Mouse (Mus musculus): ENCODE measurements around the gene 4930432K21Rik. TPM values are rescaled to one million over a fixed set of nuclear protein-coding genes. Genes with fewer than 3 reads are reported as not detected.

The 4930432K21Rik gene
- polyA plus RNA-seq, 1 experiment from 2014 or later, result 1.2 TPM

DNA sequence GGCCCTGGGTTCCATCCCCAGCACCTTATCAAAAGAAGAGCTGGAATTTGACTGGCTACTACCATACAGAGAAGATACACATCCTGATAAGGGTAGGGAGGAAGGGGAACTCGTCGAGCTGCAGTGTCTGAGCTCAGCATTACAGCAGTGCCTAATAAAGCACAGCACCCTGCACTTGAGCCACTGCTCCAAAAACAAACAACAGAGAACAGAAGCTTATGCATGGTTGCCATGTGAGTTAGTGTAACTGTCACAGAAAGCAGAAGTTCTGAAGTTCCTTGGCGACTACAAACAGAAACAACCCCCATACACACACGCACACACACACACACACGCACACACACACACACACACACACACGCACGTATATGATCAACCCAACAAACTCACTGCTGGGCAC, 72.3 kb downstream of the 4930432K21Rik start:
- H3K27me3 ChIP-seq (ENCODE audit: control insufficient read depth, insufficient read depth, low read length), result no peaks in the 10 kb centered on the region
- ATAC-seq (replicated peaks; ENCODE audit: extremely low read depth, insufficient read depth, low FRiP score), result no peak
- H3K4me2 ChIP-seq (ENCODE audit: low read depth, low read length), result no peak overlapping the region
- no peak overlapping the region for H3K9ac ChIP-seq (ENCODE audit: low read length)
- no peaks in the 10 kb centered on the region for H3K9me3 ChIP-seq (replicated peaks; ENCODE audit: control insufficient read depth, low read length)
- no peak overlapping the region for H3K27ac ChIP-seq (ENCODE audit: low read length)
- H3K36me3 ChIP-seq (ENCODE audit: control insufficient read depth, insufficient read depth), result peaks cover 35% of the 10 kb centered on the region
- 70% methylated on average over 7 of the region's 7 CpGs for WGBS
- H3K4me1 ChIP-seq (ENCODE audit: control insufficient read depth, insufficient read depth, low read length), result no peaks in the 10 kb centered on the region
- no peak overlapping the region for H3K4me3 ChIP-seq (ENCODE audit: low read length)

MicroRNAs encoded within 50 kb of the gene (microRNA counts, 519-probe panel; counts per million panel counts)
- microRNA mmu-miR-181c (2,566 counts per million, percentile 62 among the panel's probes with 10 or more counts), microRNA mmu-miR-23a (3,845 counts per million, percentile 92 among the panel's probes with 10 or more counts), microRNA mmu-miR-27a (3,845 counts per million, percentile 92 among the panel's probes with 10 or more counts)

Small RNA genes within 50 kb of the gene (microRNA-seq; reads per million reads assigned to microRNA genes)
- gene Gm25110 (not detected), gene Mir181c (3,432 reads per million, percentile 90 among the genes with 10 or more reads in this experiment), gene Mir181d (2,070 reads per million, percentile 84 among the genes with 10 or more reads in this experiment), gene Mir23a (28,011 reads per million, percentile 98 among the genes with 10 or more reads in this experiment), gene Mir24-2 (not detected), gene Mir27a (362 reads per million, percentile 70 among the genes with 10 or more reads in this experiment), gene Mir3074-2 (not detected)

Other genes starting within 250 kb of the 4930432K21Rik start
- 8.3 and 8.7 TPM in 2 replicates for gene Adgrl1, start 247.9 kb upstream of the 4930432K21Rik start, polyA plus RNA-seq (2015; fragmentation: Nextera tagmentation; extraction: Ambion mirVana)
- gene Gm10644, start 192.8 kb upstream of the 4930432K21Rik start, polyA plus RNA-seq (2015; fragmentation: Nextera tagmentation; extraction: Ambion mirVana), result 1.0 and 1.2 TPM in 2 replicates
- 65.2 and 69.1 TPM in 2 replicates for gene Asf1b, start 192.5 kb upstream of the 4930432K21Rik start, polyA plus RNA-seq (2015; fragmentation: Nextera tagmentation; extraction: Ambion mirVana)
- 258 and 282 TPM in 2 replicates for gene Prkaca, start 175.0 kb upstream of the 4930432K21Rik start, polyA plus RNA-seq (2015; fragmentation: Nextera tagmentation; extraction: Ambion mirVana)
- gene Samd1, start 150.4 kb upstream of the 4930432K21Rik start, polyA plus RNA-seq (2015; fragmentation: Nextera tagmentation; extraction: Ambion mirVana), result 5.4 and 6.0 TPM in 2 replicates
- 0.89 and 1.1 TPM in 2 replicates for gene 1700067K01Rik, start 146.5 kb upstream of the 4930432K21Rik start, polyA plus RNA-seq (2015; fragmentation: Nextera tagmentation; extraction: Ambion mirVana)
- gene 2210011C24Rik, start 135.9 kb upstream of the 4930432K21Rik start, polyA plus RNA-seq (2015; fragmentation: Nextera tagmentation; extraction: Ambion mirVana), result 0.21 and 0.49 TPM in 2 replicates
- gene Palm3, start 126.6 kb upstream of the 4930432K21Rik start, polyA plus RNA-seq (2015; fragmentation: Nextera tagmentation; extraction: Ambion mirVana), result 1.5 and 2.7 TPM in 2 replicates
- 6.0 and 6.5 TPM in 2 replicates for gene Il27ra, start 105.4 kb upstream of the 4930432K21Rik start, polyA plus RNA-seq (2015; fragmentation: Nextera tagmentation; extraction: Ambion mirVana)
- gene Rln3, start 103.0 kb upstream of the 4930432K21Rik start, polyA plus RNA-seq (2015; fragmentation: Nextera tagmentation; extraction: Ambion mirVana), result 0.24 TPM in 1 of 2 replicates, not detected in the other
- gene Gm10643, start 82.9 kb upstream of the 4930432K21Rik start, polyA plus RNA-seq (2015; fragmentation: Nextera tagmentation; extraction: Ambion mirVana), result 0.95 and 1.2 TPM in 2 replicates
- 5.9 and 6.4 TPM in 2 replicates for gene Rfx1, start 81.2 kb upstream of the 4930432K21Rik start, polyA plus RNA-seq (2015; fragmentation: Nextera tagmentation; extraction: Ambion mirVana)
- gene Dcaf15, start 43.3 kb upstream of the 4930432K21Rik start, polyA plus RNA-seq (2015; fragmentation: Nextera tagmentation; extraction: Ambion mirVana), result 5.4 and 6.0 TPM in 2 replicates
- gene Podnl1, start 22.0 kb upstream of the 4930432K21Rik start, polyA plus RNA-seq (2015; fragmentation: Nextera tagmentation; extraction: Ambion mirVana), result 0.17 and 0.37 TPM in 2 replicates
- gene Cc2d1a, start 89 bp upstream of the 4930432K21Rik start, polyA plus RNA-seq (2015; fragmentation: Nextera tagmentation; extraction: Ambion mirVana), result 14.8 and 15.4 TPM in 2 replicates
- gene Nanos3, start 37.2 kb downstream of the 4930432K21Rik start, polyA plus RNA-seq (2015; fragmentation: Nextera tagmentation; extraction: Ambion mirVana), result 1.5 and 1.6 TPM in 2 replicates
- gene Zswim4, start 89.0 kb downstream of the 4930432K21Rik start, polyA plus RNA-seq (2015; fragmentation: Nextera tagmentation; extraction: Ambion mirVana), result 8.4 and 9.9 TPM in 2 replicates
- 297 and 311 TPM in 2 replicates for gene D8Ertd738e, start 101.7 kb downstream of the 4930432K21Rik start, polyA plus RNA-seq (2015; fragmentation: Nextera tagmentation; extraction: Ambion mirVana)
- 45.0 and 46.2 TPM in 2 replicates for gene Mri1, start 109.3 kb downstream of the 4930432K21Rik start, polyA plus RNA-seq (2015; fragmentation: Nextera tagmentation; extraction: Ambion mirVana)
- 14.9 and 19.4 TPM in 2 replicates for gene Ccdc130, start 122.4 kb downstream of the 4930432K21Rik start, polyA plus RNA-seq (2015; fragmentation: Nextera tagmentation; extraction: Ambion mirVana)
- gene Cacna1a, start 240.4 kb downstream of the 4930432K21Rik start, polyA plus RNA-seq (2015; fragmentation: Nextera tagmentation; extraction: Ambion mirVana), result 6.9 and 8.9 TPM in 2 replicates

Measured in heart, embryonic 16.5 days (tissue).